Mouse (Mus musculus) lung, postnatal 0 days (tissue): ENCODE measurements around the gene Dlgap4. TPM values are rescaled to one million over a fixed set of nuclear protein-coding genes. Genes with fewer than 3 reads are reported as not detected.

Experiments
- ATAC-seq: fragments of 200-750 bp; cut with Nextera tagmentation; 2 replicates; pipeline ENCODE4 v1.8.0; 2017; ENCODE audit warnings: moderate library complexity
- DNase-seq: peaks from one replicate; pipeline ENCODE4 v3.0.0-alpha.2; 2016; ENCODE audit warnings: low spot score
- H3K27ac ChIP-seq: fragments of 300-500 bp; sonication (generic); 2 replicates; pipeline ENCODE4 v1.5.1; 2014; ENCODE audit warnings: antibody characterized with exemption, mild to moderate bottlenecking, low read length, mixed read lengths
- H3K27me3 ChIP-seq: fragments of 300-500 bp; sonication (generic); replicated peaks from 2 replicates; pipeline ENCODE4 v1.6.1; 2014; ENCODE audit warnings: low read length, mixed read lengths; ENCODE audit not compliant: insufficient read depth
- H3K36me3 ChIP-seq: fragments of 300-500 bp; sonication (generic); 2 replicates; pipeline ENCODE4 v1.6.1; 2014; ENCODE audit warnings: low read length, mixed read lengths; ENCODE audit not compliant: insufficient read depth
- H3K4me1 ChIP-seq: fragments of 300-500 bp; sonication (generic); 2 replicates; pipeline ENCODE4 v1.6.1; 2014; ENCODE audit warnings: antibody characterized with exemption, low read depth, low read length, mixed read lengths; ENCODE audit not compliant: insufficient read depth
- H3K4me2 ChIP-seq: fragments of 300-500 bp; sonication (generic); replicated peaks from 2 replicates; pipeline ENCODE4 v1.6.1; 2014; ENCODE audit warnings: low read depth, mild to moderate bottlenecking, low read length, moderate library complexity, mixed read lengths
- H3K4me3 ChIP-seq: fragments of 300-500 bp; sonication (generic); 2 replicates; pipeline ENCODE4 v1.5.1; 2014; ENCODE audit warnings: low read depth, low read length
- H3K9ac ChIP-seq: fragments of 300-500 bp; sonication (generic); replicated peaks from 2 replicates; pipeline ENCODE4 v1.6.1; 2014; ENCODE audit warnings: low read depth, mild to moderate bottlenecking
- H3K9me3 ChIP-seq: fragments of 300-500 bp; sonication (generic); 2 replicates; pipeline ENCODE4 v1.6.1; 2016; ENCODE audit warnings: low read length, mixed read lengths
- CTCF ChIP-seq: IDR thresholded peaks from 2 replicates; pipeline ENCODE4 v1.5.1; 2016; ENCODE audit warnings: antibody characterized with exemption, mild to moderate bottlenecking
- EP300 ChIP-seq: IDR thresholded peaks from 2 replicates; pipeline ENCODE4 v1.6.1; 2016; ENCODE audit warnings: antibody characterized with exemption, mild to moderate bottlenecking, control low read depth
- WGBS: fragments of 180-500 bp; shearing (Covaris S2); extraction: QIAGEN DNeasy Blood & Tissue Kit; methylation state at CpG from one replicate; pipeline ENCODE4 v1.1.7; 2014; 5-methylcytosine and 5-hydroxymethylcytosine counted together
- polyA plus RNA-seq: library from polyadenylated mRNA; unstranded; fragments of >200 nt; fragmentation: Nextera tagmentation; extraction: Ambion mirVana; gene quantifications from 2 replicates; pipeline ENCODE4 v1.2.1, GENCODE M21; 2015

Dlgap4 gene
- polyA plus RNA-seq, 1 experiment from 2014 or later, result 74.0 TPM

DNA sequence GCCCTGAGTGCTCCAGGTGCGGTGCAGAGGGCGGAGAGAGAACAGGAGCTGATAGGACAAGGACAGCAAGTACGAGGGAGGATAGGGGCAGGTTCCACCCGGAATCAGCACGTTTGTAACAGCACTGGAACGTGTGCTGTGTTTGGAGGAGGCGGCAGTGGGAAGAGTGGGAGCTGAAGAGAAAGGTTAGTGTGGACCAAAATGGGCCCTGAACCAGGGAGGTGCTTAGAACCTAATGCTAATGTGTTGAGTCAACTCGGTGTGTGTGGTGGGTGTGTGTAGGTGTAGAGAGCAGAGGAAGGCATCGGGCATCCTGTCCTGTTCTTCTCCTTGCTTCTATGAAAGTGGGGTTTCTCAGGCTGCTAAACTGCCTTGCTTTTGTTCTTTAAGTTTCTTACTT is 127.8 kb downstream of the Dlgap4 start:
- DNase-seq, result no peak
- no peaks in the 10 kb centered on the region for H3K27me3 ChIP-seq
- 0 out of 2 replicates have a peak overlapping the region, but pooled peaks have one; percentile 23 for H3K9ac ChIP-seq
- H3K27ac ChIP-seq, result no peak overlapping the region
- ATAC-seq, result no peak
- H3K4me1 ChIP-seq, result peaks cover 11% of the 10 kb centered on the region; the same call in 1 of the 2 replicates
- H3K4me3 ChIP-seq, result no peak overlapping the region
- no peaks in the 10 kb centered on the region for H3K9me3 ChIP-seq
- 69% methylated on average over 9 of the region's 9 CpGs for WGBS
- TF ChIP-seq CTCF (no peak), EP300 (no peak)
- H3K4me2 ChIP-seq, result no peak overlapping the region
- peaks cover 1% of the 10 kb centered on the region for H3K36me3 ChIP-seq

DNA sequence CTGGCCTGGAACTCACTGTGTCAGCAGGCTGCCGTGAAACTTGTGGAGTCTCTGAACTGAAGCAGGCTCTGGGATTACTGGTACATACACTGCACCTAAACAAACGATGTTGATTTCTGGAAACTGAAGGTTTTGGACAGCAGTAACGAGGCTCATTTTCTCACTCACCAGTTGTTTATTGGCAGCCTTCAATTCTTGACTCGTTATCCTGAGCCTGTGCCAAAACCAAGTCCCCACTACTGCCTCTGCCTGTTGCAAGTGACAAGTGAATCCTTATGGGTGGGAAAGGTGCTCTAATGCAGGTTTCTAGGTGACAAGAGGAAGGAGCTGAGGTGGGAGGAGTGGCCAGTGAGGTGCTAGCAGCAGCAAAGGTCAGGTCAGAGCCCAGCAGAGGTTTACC is 128.5 kb downstream of the Dlgap4 start:
- Histone ChIP-seq H3K4me3 (no peak overlapping the region), H3K36me3 (peaks cover 5% of the 10 kb centered on the region), H3K27me3 (no peaks in the 10 kb centered on the region), H3K9ac (no peak overlapping the region), H3K4me2 (no peak overlapping the region), H3K27ac (no peak overlapping the region), H3K9me3 (no peaks in the 10 kb centered on the region), H3K4me1 (peaks cover 8% of the 10 kb centered on the region; the same call in 1 of the 2 replicates)
- TF ChIP-seq EP300 (no peak), CTCF (no peak)
- no peak; the same call in 1 of the 2 replicates for ATAC-seq
- no peak for DNase-seq
- WGBS, result 24% methylated on average over 4 of the region's 4 CpGs

DNA sequence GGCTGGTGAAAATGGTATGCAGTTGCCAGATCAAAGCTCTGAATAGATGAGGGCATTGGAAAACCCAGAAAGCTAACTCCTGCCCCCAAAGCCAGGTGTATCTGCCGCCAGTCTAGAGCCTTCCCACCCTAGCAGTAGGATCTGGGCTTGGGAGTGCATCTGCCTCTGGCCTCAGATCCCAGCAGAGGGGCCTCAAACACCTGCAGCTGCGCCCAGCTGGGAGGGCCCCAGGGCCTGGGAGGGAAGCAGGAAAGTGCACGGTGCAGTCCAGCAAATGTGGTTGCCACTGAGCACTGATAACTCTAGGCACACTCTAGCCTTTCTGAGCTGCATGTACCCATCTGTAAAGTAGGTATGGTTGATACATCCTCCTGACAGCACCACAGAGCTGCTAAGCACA is 129.7 kb downstream of the Dlgap4 start:
- Histone ChIP-seq H3K9ac (no peak overlapping the region), H3K4me1 (peaks cover 8% of the 10 kb centered on the region; the same call in 1 of the 2 replicates), H3K27me3 (no peaks in the 10 kb centered on the region), H3K4me3 (no peak overlapping the region), H3K36me3 (peaks cover 8% of the 10 kb centered on the region), H3K9me3 (no peaks in the 10 kb centered on the region), H3K4me2 (no peak overlapping the region), H3K27ac (no peak overlapping the region)
- ATAC-seq (no peak), DNase-seq (no peak)
- TF ChIP-seq EP300 (no peak), CTCF (no peak)
- 68% methylated on average over 3 of the region's 3 CpGs for WGBS

DNA sequence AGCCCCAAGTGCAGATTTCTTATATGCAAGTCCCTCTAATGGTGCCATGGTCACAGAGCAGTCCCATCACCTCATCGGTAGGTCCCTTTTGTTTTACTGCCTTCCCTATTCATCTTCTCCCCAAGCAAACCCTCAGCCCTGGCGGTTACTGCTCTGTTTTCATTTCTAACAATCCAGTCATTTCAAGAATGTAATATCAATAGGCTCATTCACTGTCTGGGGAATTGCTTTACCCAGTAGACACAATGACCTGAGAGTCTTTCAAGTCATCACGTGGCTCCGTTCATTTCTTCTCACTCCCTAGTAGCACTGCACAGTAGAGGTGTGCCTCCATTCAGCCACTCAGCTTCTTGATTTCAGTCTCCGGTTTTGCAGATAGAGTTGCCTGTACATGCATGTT is 130.9 kb downstream of the Dlgap4 start:
- Histone ChIP-seq H3K9ac (no peak overlapping the region), H3K9me3 (no peaks in the 10 kb centered on the region), H3K4me1 (peaks cover 8% of the 10 kb centered on the region; the same call in 1 of the 2 replicates), H3K36me3 (peaks cover 8% of the 10 kb centered on the region), H3K4me3 (no peak overlapping the region), H3K4me2 (no peak overlapping the region), H3K27me3 (no peaks in the 10 kb centered on the region), H3K27ac (no peak overlapping the region)
- no peak for DNase-seq
- WGBS, result 65% methylated on average over 5 of the region's 5 CpGs
- no peak for TF ChIP-seq CTCF
- TF ChIP-seq EP300, result no peak
- no peak for ATAC-seq

DNA sequence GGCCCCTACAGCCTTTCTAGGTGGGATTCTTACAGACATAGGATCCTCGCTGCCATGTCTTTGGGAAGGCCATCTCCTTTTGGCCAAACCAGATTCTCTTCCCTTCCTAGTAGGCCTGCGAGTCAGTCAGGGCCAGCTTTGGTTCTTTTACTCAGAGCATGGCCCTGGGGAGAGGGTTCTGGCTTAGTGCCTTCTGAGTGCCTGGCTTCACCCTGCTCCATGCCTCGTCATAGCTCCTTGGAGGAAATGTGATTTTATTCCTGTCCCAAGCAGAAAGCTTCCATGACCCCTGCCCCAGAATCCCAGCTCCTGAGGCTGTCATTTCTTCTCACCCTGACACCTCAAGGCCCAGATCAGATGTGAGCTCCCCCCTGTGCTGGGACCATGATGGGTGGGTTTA is 133.8 kb downstream of the Dlgap4 start:
- no peaks in the 10 kb centered on the region for H3K9me3 ChIP-seq
- ATAC-seq (no peak), DNase-seq (no peak)
- H3K4me3 ChIP-seq, result no peak overlapping the region
- WGBS, result 76% methylated on average over 3 of the region's 3 CpGs
- H3K9ac ChIP-seq, result no peak overlapping the region
- peaks cover 8% of the 10 kb centered on the region for H3K36me3 ChIP-seq
- TF ChIP-seq CTCF (no peak), EP300 (no peak)
- no peak overlapping the region for H3K4me2 ChIP-seq
- H3K27me3 ChIP-seq, result no peaks in the 10 kb centered on the region
- no peak overlapping the region for H3K27ac ChIP-seq
- H3K4me1 ChIP-seq, result 0 out of 2 replicates have a peak, but pooled peaks cover 1% of the 10 kb centered on the region

DNA sequence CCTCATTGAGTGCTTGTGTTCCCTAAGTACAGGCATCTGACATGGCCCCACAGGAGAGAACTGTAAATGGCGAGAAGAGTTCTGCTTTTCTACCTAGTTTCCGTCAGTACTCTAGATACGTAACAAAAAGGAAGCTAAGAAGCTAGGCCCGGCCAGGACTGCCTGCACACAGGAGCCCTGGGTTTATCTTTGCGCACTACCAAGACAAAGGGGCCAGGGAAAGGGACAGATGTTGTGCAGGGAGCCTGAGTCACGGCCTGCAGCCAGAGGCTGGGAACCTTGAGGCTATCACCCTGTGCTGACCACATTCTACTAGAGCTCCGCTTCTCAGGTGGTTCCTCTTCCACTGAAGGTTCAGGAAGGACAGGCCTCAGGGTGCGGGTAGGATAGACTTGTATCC is 136.2 kb downstream of the Dlgap4 start:
- 87% methylated on average over 8 of the region's 8 CpGs for WGBS
- no peaks in the 10 kb centered on the region for H3K27me3 ChIP-seq
- H3K36me3 ChIP-seq, result peaks cover 8% of the 10 kb centered on the region
- H3K9ac ChIP-seq, result no peak overlapping the region
- no peak overlapping the region for H3K4me3 ChIP-seq
- H3K4me2 ChIP-seq, result no peak overlapping the region
- ATAC-seq, result no peak
- no peak for DNase-seq
- no peak overlapping the region for H3K27ac ChIP-seq
- TF ChIP-seq EP300 (no peak), CTCF (no peak)
- no peaks in the 10 kb centered on the region for H3K9me3 ChIP-seq
- no peaks in the 10 kb centered on the region for H3K4me1 ChIP-seq

DNA sequence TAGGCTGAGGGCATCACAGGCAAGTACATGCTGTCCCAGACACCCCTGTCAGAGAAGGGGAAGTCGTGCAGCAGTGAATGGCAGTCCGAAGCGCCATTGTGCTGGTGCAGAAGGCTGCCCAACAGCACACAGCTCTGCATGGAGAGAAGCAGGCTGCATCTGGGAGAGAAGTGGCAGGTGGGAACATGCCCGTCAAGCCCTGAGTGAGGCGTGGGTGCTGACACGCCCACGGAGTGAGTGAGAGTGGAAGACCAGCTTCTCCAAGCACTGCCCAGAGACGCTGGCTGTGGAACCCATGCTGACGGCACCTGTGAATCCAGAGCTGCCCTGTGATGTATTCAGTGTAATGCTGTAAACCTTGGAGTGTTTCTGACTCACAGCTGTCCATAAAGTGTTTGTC is 143.4 kb downstream of the Dlgap4 start:
- no peak overlapping the region for H3K4me3 ChIP-seq
- H3K4me2 ChIP-seq, result no peak overlapping the region
- 87% methylated on average over 9 of the region's 9 CpGs for WGBS
- ATAC-seq (no peak), DNase-seq (no peak)
- no peaks in the 10 kb centered on the region for H3K9me3 ChIP-seq
- H3K9ac ChIP-seq, result no peak overlapping the region
- H3K36me3 ChIP-seq, result peaks cover 30% of the 10 kb centered on the region
- TF ChIP-seq EP300, result no peak
- TF ChIP-seq CTCF, result no peak
- no peak overlapping the region for H3K27ac ChIP-seq
- no peaks in the 10 kb centered on the region for H3K27me3 ChIP-seq
- no peaks in the 10 kb centered on the region for H3K4me1 ChIP-seq
